Mouse (Mus musculus) neural tube, embryonic 11.5 days (tissue): ENCODE measurements around the gene Pde4b. TPM values are rescaled to one million over a fixed set of nuclear protein-coding genes. Genes with fewer than 3 reads are reported as not detected.

Experiments used
- ATAC-seq: fragments of 200-750 bp; cut with Nextera tagmentation; 2 replicates; pipeline ENCODE4 v1.8.0; 2017; ENCODE audit warnings: moderate number of reproducible peaks, mild to moderate bottlenecking, moderate TSS enrichment, moderate library complexity; ENCODE audit not compliant: insufficient read depth, low FRiP score, low TSS enrichment
- DNase-seq: peaks from one replicate; pipeline ENCODE4 v3.0.0-alpha.2; 2015; ENCODE audit warnings: low spot score
- H3K27ac ChIP-seq: fragments of 300-500 bp; sonication (generic); 2 replicates; pipeline ENCODE4 v1.5.1; 2014; ENCODE audit warnings: low read depth, mild to moderate bottlenecking, low read length
- H3K27me3 ChIP-seq: fragments of 300-500 bp; sonication (generic); 2 replicates; pipeline ENCODE4 v1.6.1; 2014; ENCODE audit warnings: mild to moderate bottlenecking, low read length, mixed read lengths; ENCODE audit not compliant: control insufficient read depth, insufficient read depth
- H3K36me3 ChIP-seq: fragments of 300-500 bp; sonication (generic); 2 replicates; pipeline ENCODE4 v1.6.1; 2014; ENCODE audit warnings: mild to moderate bottlenecking, low read length, moderate library complexity, mixed read lengths; ENCODE audit not compliant: control insufficient read depth, insufficient read depth
- H3K4me1 ChIP-seq: fragments of 300-500 bp; sonication (generic); 2 replicates; pipeline ENCODE4 v1.6.1; 2014; ENCODE audit warnings: low read length, mixed read lengths; ENCODE audit not compliant: control insufficient read depth, insufficient read depth
- H3K4me2 ChIP-seq: fragments of 300-500 bp; sonication (generic); 2 replicates; pipeline ENCODE4 v1.6.1; 2014; ENCODE audit warnings: low read depth, mild to moderate bottlenecking, moderate library complexity
- H3K4me3 ChIP-seq: fragments of 300-500 bp; sonication (generic); 2 replicates; pipeline ENCODE4 v1.5.1; 2014; ENCODE audit warnings: low read depth, low read length
- H3K9ac ChIP-seq: fragments of 300-500 bp; sonication (generic); 2 replicates; pipeline ENCODE4 v1.6.1; 2014; ENCODE audit warnings: mild to moderate bottlenecking, low read length
- H3K9me3 ChIP-seq: fragments of 300-500 bp; sonication (generic); 2 replicates; pipeline ENCODE4 v1.6.1; 2016; ENCODE audit warnings: low read length; ENCODE audit not compliant: control insufficient read depth
- WGBS: fragments of 180-500 bp; shearing (Covaris S2); extraction: QIAGEN DNeasy Blood & Tissue Kit; methylation state at CpG from one replicate; pipeline ENCODE4 v1.1.7; 2014; 5-methylcytosine and 5-hydroxymethylcytosine counted together
- polyA plus RNA-seq: library from polyadenylated mRNA; unstranded; fragments of >200 nt; fragmentation: Nextera tagmentation; extraction: Ambion mirVana; gene quantifications from 2 replicates; pipeline ENCODE4 v1.2.1, GENCODE M21; 2014

Gene Pde4b
- polyA plus RNA-seq, 1 experiment from 2014 or later = 15.7 TPM

GRCm38 (mm10) chr4:102413794-102414193, 326.5 kb downstream of the Pde4b start:
- DNase-seq = no peak
- no peaks in the 10 kb centered on the region for H3K27me3 ChIP-seq
- H3K9me3 ChIP-seq = no peaks in the 10 kb centered on the region
- no peak overlapping the region for H3K27ac ChIP-seq
- WGBS = 66% methylated on average over 4 of the region's 4 CpGs
- H3K9ac ChIP-seq = no peak overlapping the region
- no peak overlapping the region for H3K4me3 ChIP-seq
- H3K36me3 ChIP-seq = no peaks in the 10 kb centered on the region
- no peak overlapping the region for H3K4me2 ChIP-seq
- no peak for ATAC-seq
- no peaks in the 10 kb centered on the region for H3K4me1 ChIP-seq

DNA sequence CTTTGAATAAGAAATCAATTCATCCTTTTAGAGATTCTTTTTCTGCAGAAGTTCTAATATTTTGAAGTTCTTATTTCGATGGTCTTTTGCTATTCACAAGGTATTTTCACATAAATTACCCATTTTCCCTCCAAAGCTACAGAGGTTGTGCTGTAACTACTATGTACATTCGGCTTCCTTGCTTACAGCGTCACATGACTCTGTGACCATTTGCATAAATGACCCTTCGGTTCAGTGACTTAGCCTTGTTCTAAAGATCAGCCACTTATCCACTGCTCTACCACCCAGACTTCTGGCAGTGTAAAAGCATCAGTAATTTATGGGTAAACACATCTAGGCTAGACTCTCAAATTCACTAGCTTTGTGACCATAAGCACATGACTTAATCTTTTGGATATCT, 327.3 kb downstream of the Pde4b start:
- H3K27me3 ChIP-seq = no peaks in the 10 kb centered on the region
- DNase-seq (no peak), ATAC-seq (no peak)
- H3K4me3 ChIP-seq = no peak overlapping the region
- no peaks in the 10 kb centered on the region for H3K36me3 ChIP-seq
- H3K4me2 ChIP-seq = no peak overlapping the region
- H3K9ac ChIP-seq = no peak overlapping the region
- H3K27ac ChIP-seq = no peak overlapping the region
- 85% methylated on average over 4 of the region's 4 CpGs for WGBS
- no peaks in the 10 kb centered on the region for H3K9me3 ChIP-seq
- H3K4me1 ChIP-seq = no peaks in the 10 kb centered on the region

GRCm38 (mm10) chr4:102420794-102421397, 333.6 kb downstream of the Pde4b start:
- Histone ChIP-seq H3K4me1 (peaks cover 4% of the 10 kb centered on the region), H3K9ac (no peak overlapping the region), H3K36me3 (no peaks in the 10 kb centered on the region), H3K27ac (0 out of 2 replicates have a peak overlapping the region, but pooled peaks have one; percentile 17), H3K27me3 (no peaks in the 10 kb centered on the region), H3K4me2 (0 out of 2 replicates have a peak overlapping the region, but pooled peaks have one; percentile 15), H3K4me3 (no peak overlapping the region), H3K9me3 (no peaks in the 10 kb centered on the region)
- 42% methylated on average over 11 of the region's 11 CpGs for WGBS
- ATAC-seq (no peak), DNase-seq (no peak)

- no peaks in the 10 kb centered on the region for H3K9me3 ChIP-seq
- DNase-seq = peak; percentile 20
- no peaks in the 10 kb centered on the region for H3K27me3 ChIP-seq
- no peak overlapping the region for H3K27ac ChIP-seq
- no peak for ATAC-seq
- WGBS = 72% methylated on average over 18 of the region's 18 CpGs
- H3K9ac ChIP-seq = no peak overlapping the region
- H3K36me3 ChIP-seq = no peaks in the 10 kb centered on the region
- H3K4me2 ChIP-seq = 0 out of 2 replicates have a peak overlapping the region, but pooled peaks have one; percentile 15
- peaks cover 4% of the 10 kb centered on the region for H3K4me1 ChIP-seq
- H3K4me3 ChIP-seq = no peak overlapping the region
These were observed 334.1 kb downstream of the Pde4b start for GRCm38 (mm10) chr4:102421398-102421859.

- DNase-seq = no peak
- H3K4me2 ChIP-seq = no peak overlapping the region
- ATAC-seq = no peak
- H3K4me1 ChIP-seq = peaks cover 4% of the 10 kb centered on the region
- 85% methylated on average over 3 of the region's 3 CpGs for WGBS
- no peak overlapping the region for H3K27ac ChIP-seq
- no peak overlapping the region for H3K9ac ChIP-seq
- H3K4me3 ChIP-seq = no peak overlapping the region
- H3K27me3 ChIP-seq = no peaks in the 10 kb centered on the region
- H3K36me3 ChIP-seq = no peaks in the 10 kb centered on the region
- no peaks in the 10 kb centered on the region for H3K9me3 ChIP-seq
These were observed 336.8 kb downstream of the Pde4b start for GRCm38 (mm10) chr4:102424104-102424503.

- ATAC-seq = no peak
- Histone ChIP-seq H3K9me3 (no peaks in the 10 kb centered on the region), H3K4me3 (no peak overlapping the region), H3K27ac (no peak overlapping the region), H3K4me1 (peaks cover 4% of the 10 kb centered on the region), H3K36me3 (no peaks in the 10 kb centered on the region), H3K4me2 (no peak overlapping the region), H3K9ac (no peak overlapping the region), H3K27me3 (no peaks in the 10 kb centered on the region)
- 69% methylated on average over 3 of the region's 3 CpGs for WGBS
- no peak for DNase-seq
These were observed 338.1 kb downstream of the Pde4b start for GRCm38 (mm10) chr4:102425422-102425821.

- Histone ChIP-seq H3K4me1 (no peaks in the 10 kb centered on the region), H3K27ac (no peak overlapping the region), H3K4me2 (no peak overlapping the region), H3K9ac (no peak overlapping the region), H3K4me3 (no peak overlapping the region), H3K27me3 (no peaks in the 10 kb centered on the region), H3K9me3 (no peaks in the 10 kb centered on the region), H3K36me3 (no peaks in the 10 kb centered on the region)
- DNase-seq (no peak), ATAC-seq (no peak)
- WGBS = 40% methylated on average over 4 of the region's 4 CpGs
These were observed 342.5 kb downstream of the Pde4b start for GRCm38 (mm10) chr4:102429730-102430341.

- Histone ChIP-seq H3K36me3 (no peaks in the 10 kb centered on the region), H3K27me3 (no peaks in the 10 kb centered on the region), H3K4me2 (no peak overlapping the region), H3K4me1 (no peaks in the 10 kb centered on the region), H3K9ac (no peak overlapping the region), H3K9me3 (no peaks in the 10 kb centered on the region), H3K27ac (no peak overlapping the region), H3K4me3 (no peak overlapping the region)
- ATAC-seq = no peak
- no peak for DNase-seq
- 57% methylated on average over 9 of the region's 9 CpGs for WGBS
These were observed 344.9 kb downstream of the Pde4b start for GRCm38 (mm10) chr4:102432040-102432782.
